Mouse (Mus musculus) layer of hippocampus, adult 9-10 months (tissue): ENCODE results near the gene Klhl22.

Experiments used
- DNase-seq: peaks from one replicate; pipeline ENCODE4 v3.0.0; 2022; ENCODE audit warnings: low spot score

Klhl22 gene

GRCm38 (mm10) chr16:17833681-17834399, 74.4 kb downstream of the Klhl22 start:
- DNase-seq = no peak

- no peak for DNase-seq
Measured at GRCm38 (mm10) chr16:17834543-17834942, 75.1 kb downstream of the Klhl22 start.

GRCm38 (mm10) chr16:17835481-17835880, 76.1 kb downstream of the Klhl22 start:
- DNase-seq = no peak

- DNase-seq = no peak
Measured at GRCm38 (mm10) chr16:17838051-17838450, 78.6 kb downstream of the Klhl22 start, which contains the start of gene Car15. Car15 (minus strand) TSS chr16:17838364.

GRCm38 (mm10) chr16:17839976-17840375, 80.6 kb downstream of the Klhl22 start:
- DNase-seq = no peak

- no peak for DNase-seq
Measured at GRCm38 (mm10) chr16:17842437-17842836, 83.0 kb downstream of the Klhl22 start.
